Mouse (Mus musculus) kidney, adult 2 months (tissue): ENCODE data around the gene Trappc4.

Source experiments
- CTCF ChIP-seq: fragments of 200-500 bp; conservative IDR thresholded peaks from 2 replicates; pipeline ENCODE4 v1.5.1; 2011; ENCODE audit warnings: low read depth, mild to moderate bottlenecking, control low read depth, low read length, moderate library complexity, mixed read lengths; ENCODE audit not compliant: insufficient read depth, insufficient read length
- POLR2A ChIP-seq: fragments of 200-500 bp; IDR thresholded peaks from one replicate; pipeline ENCODE4 v1.6.1; 2011; ENCODE audit warnings: low read depth, low read length, control low read depth

DNA sequence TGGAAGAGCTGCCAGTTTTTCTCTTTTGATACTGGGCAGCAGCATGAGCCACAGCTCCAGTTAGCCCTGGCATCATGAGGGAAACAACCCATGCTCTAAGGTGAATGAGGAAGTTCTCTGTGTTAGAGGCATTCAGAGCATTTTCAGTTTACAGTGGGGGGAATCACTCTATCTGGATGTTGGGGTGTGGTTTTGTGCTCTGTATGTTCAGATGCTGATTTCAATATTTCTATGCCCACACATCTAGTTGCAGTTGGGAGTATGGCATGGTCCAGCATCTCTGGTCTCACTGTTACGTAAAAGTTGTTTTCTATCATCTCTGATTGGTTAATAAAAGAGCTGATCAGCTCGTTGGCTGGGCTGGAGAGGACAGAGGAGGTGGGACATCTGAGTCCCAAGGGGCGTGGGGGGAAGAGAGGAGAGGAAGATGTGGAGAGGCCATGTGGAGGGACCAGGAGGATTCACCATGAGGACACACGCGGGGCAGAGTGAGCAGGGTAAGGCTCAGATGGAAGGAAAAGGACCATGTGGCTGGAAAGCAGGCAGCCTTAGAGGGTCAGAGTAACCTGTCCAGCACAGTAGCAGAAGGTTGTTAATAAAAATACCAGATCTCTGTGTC lies 13.0 kb upstream of the Trappc4 start:
- TF ChIP-seq CTCF = no peak
- TF ChIP-seq POLR2A = no peak
